Mouse (Mus musculus): Measurements from ENCODE around the gene Gramd1b. TPM values are rescaled to one million over a fixed set of nuclear protein-coding genes. Genes with fewer than 3 reads are reported as not detected.

The Gramd1b gene
- polyA plus RNA-seq, 1 experiment = 188 TPM

- Histone ChIP-seq H3K27ac (ENCODE audit: insufficient read depth, low read length) (no peak overlapping the region; the same call in 1 of the 2 replicates), H3K27me3 (ENCODE audit: control insufficient read depth, insufficient read depth, low read length) (no peaks in the 10 kb centered on the region), H3K4me1 (ENCODE audit: control insufficient read depth, insufficient read depth, low read length) (peaks cover 13% of the 10 kb centered on the region), H3K4me3 (replicated peaks; ENCODE audit: insufficient read depth, low read depth, low read length) (no peak overlapping the region)
- 57% methylated on average over 6 of the region's 6 CpGs for WGBS
- TF ChIP-seq POLR2A (IDR thresholded peaks at IDR 0.05; ENCODE audit: borderline replicate concordance, insufficient read depth, low read length) (no peak), CTCF (IDR thresholded peaks at IDR 0.05; ENCODE audit: borderline replicate concordance, insufficient read depth, low read depth, low read length) (no peak)
- no peak for DNase-seq
Observed at GRCm38 (mm10) chr9:40444961-40445360, 86.2 kb downstream of the Gramd1b start.

- Histone ChIP-seq H3K4me3 (replicated peaks; ENCODE audit: insufficient read depth, low read depth, low read length) (no peak overlapping the region), H3K4me1 (ENCODE audit: control insufficient read depth, insufficient read depth, low read length) (peaks cover 9% of the 10 kb centered on the region), H3K27me3 (ENCODE audit: control insufficient read depth, insufficient read depth, low read length) (no peaks in the 10 kb centered on the region), H3K27ac (ENCODE audit: insufficient read depth, low read length) (no peak overlapping the region)
- WGBS = 36% methylated on average over 5 of the region's 5 CpGs
- TF ChIP-seq POLR2A (IDR thresholded peaks at IDR 0.05; ENCODE audit: borderline replicate concordance, insufficient read depth, low read length) = no peak
- no peak for TF ChIP-seq CTCF (IDR thresholded peaks at IDR 0.05; ENCODE audit: borderline replicate concordance, insufficient read depth, low read depth, low read length)
- DNase-seq = no peak
Observed at GRCm38 (mm10) chr9:40442784-40443183, 88.4 kb downstream of the Gramd1b start.

DNA sequence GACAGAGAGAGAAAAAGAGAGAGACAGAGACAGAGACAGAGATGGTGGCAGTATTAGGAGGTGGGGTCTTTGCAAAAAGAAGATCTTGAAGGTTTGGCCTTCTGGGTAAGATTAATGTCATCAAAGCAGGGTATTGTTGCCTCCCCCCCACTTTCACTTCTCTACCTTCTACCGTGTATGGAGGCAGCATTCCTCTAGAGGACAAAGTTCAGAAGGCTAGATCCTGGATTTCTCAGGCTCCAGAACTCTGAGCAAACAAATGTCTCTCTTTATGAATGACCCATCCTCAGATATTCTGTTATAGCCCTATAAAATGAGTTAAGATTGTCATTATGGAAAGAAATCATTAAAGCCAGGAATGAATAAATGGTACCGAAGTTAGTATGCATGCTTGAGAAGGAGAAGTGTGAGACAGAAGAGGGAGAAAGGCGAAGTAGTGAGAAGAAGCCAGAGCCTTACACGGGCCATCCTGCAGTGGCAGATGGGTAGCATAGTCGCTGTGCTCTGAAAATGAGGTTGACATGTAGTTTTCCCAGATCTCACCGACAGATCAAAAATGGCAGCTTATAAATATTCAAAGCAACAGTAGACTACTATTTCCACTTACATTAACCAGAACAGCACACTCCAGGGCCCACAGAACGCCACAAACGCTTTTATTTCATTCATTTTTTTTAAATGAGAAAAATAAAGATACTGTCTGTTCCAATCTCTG is 91.1 kb downstream of the Gramd1b start:
- TF ChIP-seq CTCF (IDR thresholded peaks at IDR 0.05; ENCODE audit: borderline replicate concordance, insufficient read depth, low read depth, low read length) (no peak), POLR2A (IDR thresholded peaks at IDR 0.05; ENCODE audit: borderline replicate concordance, insufficient read depth, low read length) (no peak)
- Histone ChIP-seq H3K4me1 (ENCODE audit: control insufficient read depth, insufficient read depth, low read length) (peaks cover 9% of the 10 kb centered on the region), H3K27ac (ENCODE audit: insufficient read depth, low read length) (no peak overlapping the region), H3K27me3 (ENCODE audit: control insufficient read depth, insufficient read depth, low read length) (no peaks in the 10 kb centered on the region; the same call in 1 of the 2 replicates), H3K4me3 (replicated peaks; ENCODE audit: insufficient read depth, low read depth, low read length) (no peak overlapping the region)
- no peak for DNase-seq
- 83% methylated on average over 8 of the region's 8 CpGs for WGBS

DNA sequence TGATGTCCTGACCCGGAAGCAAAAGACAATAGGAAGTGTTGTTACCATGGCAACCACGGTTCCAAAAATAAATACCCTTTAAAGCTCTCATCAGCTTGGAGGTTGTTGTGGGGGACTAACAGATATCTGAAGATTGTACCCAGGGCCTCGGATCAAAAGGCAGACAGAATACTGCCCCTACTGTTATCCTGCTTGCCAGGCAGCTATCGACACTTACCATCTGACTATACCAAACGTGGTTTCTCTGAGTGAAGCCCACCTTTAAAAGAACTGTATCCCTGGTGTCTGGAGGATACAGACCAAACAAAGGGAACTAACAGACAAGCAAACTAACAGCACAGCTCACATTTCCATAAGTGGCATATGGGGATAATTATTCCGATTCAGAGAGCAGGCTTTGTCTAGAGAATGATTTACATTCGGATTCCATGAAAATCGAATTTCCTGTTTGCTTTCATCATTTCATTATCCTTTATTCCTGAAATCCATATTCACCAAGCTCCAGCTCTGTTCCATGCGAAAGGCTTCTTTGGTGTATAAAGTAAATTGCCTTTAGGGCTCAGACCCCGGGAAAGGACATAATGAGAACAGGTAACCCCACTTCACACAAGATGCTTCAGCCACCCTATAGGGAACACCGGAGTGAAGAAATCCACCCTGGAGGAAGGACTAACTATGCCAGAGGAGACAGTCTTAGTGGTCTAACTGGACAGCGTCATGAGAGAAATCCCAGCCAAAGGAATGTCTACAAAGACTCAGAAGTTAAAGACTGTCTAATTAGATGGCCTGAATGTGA is 92.3 kb downstream of the Gramd1b start:
- Histone ChIP-seq H3K4me1 (ENCODE audit: control insufficient read depth, insufficient read depth, low read length) (peaks cover 5% of the 10 kb centered on the region), H3K4me3 (replicated peaks; ENCODE audit: insufficient read depth, low read depth, low read length) (no peak overlapping the region), H3K27ac (ENCODE audit: insufficient read depth, low read length) (no peak overlapping the region), H3K27me3 (ENCODE audit: control insufficient read depth, insufficient read depth, low read length) (no peaks in the 10 kb centered on the region; the same call in 1 of the 2 replicates)
- TF ChIP-seq CTCF (IDR thresholded peaks at IDR 0.05; ENCODE audit: borderline replicate concordance, insufficient read depth, low read depth, low read length) = no peak
- TF ChIP-seq POLR2A (IDR thresholded peaks at IDR 0.05; ENCODE audit: borderline replicate concordance, insufficient read depth, low read length) = no peak
- DNase-seq = no peak
- WGBS = 46% methylated on average over 12 of the region's 12 CpGs

DNA sequence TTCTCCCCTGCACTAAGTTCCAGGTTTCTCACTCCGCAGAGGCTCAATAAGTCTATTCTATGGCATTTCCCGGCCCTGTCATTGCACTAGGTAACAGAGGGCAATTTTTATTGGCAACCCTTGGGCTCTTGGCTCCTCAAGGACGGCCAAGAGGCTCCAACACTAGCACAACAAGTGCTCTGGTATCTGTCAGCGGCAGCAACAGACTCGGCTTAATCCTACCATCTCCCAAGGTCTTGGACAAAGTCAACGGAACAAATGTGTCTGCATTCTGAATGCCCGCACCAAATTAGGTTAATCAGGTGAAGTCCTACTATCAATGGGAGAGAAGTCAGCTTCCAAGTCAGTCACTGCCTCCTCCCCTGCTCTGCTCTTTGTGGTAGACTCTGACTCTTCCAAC is 93.3 kb downstream of the Gramd1b start:
- H3K4me3 ChIP-seq (replicated peaks; ENCODE audit: insufficient read depth, low read depth, low read length) = no peak overlapping the region
- WGBS = 61% methylated on average over 7 of the region's 7 CpGs
- H3K27ac ChIP-seq (ENCODE audit: insufficient read depth, low read length) = no peak overlapping the region
- TF ChIP-seq CTCF (IDR thresholded peaks at IDR 0.05; ENCODE audit: borderline replicate concordance, insufficient read depth, low read depth, low read length) (no peak), POLR2A (IDR thresholded peaks at IDR 0.05; ENCODE audit: borderline replicate concordance, insufficient read depth, low read length) (no peak)
- peaks cover 3% of the 10 kb centered on the region for H3K4me1 ChIP-seq (ENCODE audit: control insufficient read depth, insufficient read depth, low read length)
- H3K27me3 ChIP-seq (ENCODE audit: control insufficient read depth, insufficient read depth, low read length) = no peaks in the 10 kb centered on the region; the same call in 1 of the 2 replicates
- no peak for DNase-seq

DNA sequence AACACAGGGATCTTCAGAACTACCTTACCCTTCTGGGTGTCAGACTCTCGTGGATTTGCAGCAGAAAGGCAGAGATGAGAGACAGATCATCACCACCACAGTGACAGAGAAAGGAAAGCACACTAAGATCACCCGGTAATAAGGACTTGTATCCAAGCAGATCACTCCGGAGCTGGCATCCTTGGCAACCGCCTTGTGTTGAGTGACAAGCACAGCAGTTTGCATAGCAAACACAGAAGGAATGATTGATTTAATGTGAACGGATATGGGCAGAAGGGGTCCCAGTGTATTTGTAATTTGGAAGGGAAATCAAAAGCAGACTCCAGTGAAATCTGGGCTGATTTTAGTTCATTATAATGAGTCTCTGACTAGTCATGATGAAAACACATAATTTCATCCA is 97.9 kb downstream of the Gramd1b start:
- WGBS = 50% methylated on average over 5 of the region's 5 CpGs
- DNase-seq = no peak
- Histone ChIP-seq H3K4me1 (ENCODE audit: control insufficient read depth, insufficient read depth, low read length) (peaks cover 3% of the 10 kb centered on the region; the same call in 1 of the 2 replicates), H3K27me3 (ENCODE audit: control insufficient read depth, insufficient read depth, low read length) (no peaks in the 10 kb centered on the region; the same call in 1 of the 2 replicates), H3K27ac (ENCODE audit: insufficient read depth, low read length) (no peak overlapping the region), H3K4me3 (replicated peaks; ENCODE audit: insufficient read depth, low read depth, low read length) (no peak overlapping the region)
- TF ChIP-seq POLR2A (IDR thresholded peaks at IDR 0.05; ENCODE audit: borderline replicate concordance, insufficient read depth, low read length) (no peak), CTCF (IDR thresholded peaks at IDR 0.05; ENCODE audit: borderline replicate concordance, insufficient read depth, low read depth, low read length) (no peak)

DNA sequence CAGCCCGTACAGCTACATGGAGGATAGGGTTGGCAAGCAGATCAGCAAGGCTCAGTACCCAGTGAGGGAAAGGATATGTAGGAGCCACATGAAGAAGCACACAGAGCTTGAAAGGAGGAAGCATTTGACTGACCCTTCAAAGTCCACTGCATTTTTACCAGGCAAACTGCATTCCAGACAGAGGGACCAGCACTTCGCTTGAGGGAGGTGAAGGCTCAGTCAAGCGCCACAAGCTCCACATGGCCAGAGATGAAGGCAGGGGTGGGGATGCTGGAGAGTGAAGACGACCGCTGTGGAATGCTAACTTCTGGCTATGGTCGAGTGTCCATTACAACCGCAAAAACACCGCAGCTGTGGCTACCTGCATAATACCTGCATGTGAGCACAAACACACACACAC is 100.2 kb downstream of the Gramd1b start:
- peaks cover 10% of the 10 kb centered on the region for H3K4me1 ChIP-seq (ENCODE audit: control insufficient read depth, insufficient read depth, low read length)
- 86% methylated on average over 8 of the region's 8 CpGs for WGBS

More for the DNA sequence above, 100.2 kb downstream of the Gramd1b start:
- no peak overlapping the region for H3K27ac ChIP-seq (ENCODE audit: insufficient read depth, low read length)
- no peaks in the 10 kb centered on the region for H3K27me3 ChIP-seq (ENCODE audit: control insufficient read depth, insufficient read depth, low read length)
- H3K4me3 ChIP-seq (replicated peaks; ENCODE audit: insufficient read depth, low read depth, low read length) = no peak overlapping the region
- DNase-seq = no peak
- no peak for TF ChIP-seq POLR2A (IDR thresholded peaks at IDR 0.05; ENCODE audit: borderline replicate concordance, insufficient read depth, low read length)
- no peak for TF ChIP-seq CTCF (IDR thresholded peaks at IDR 0.05; ENCODE audit: borderline replicate concordance, insufficient read depth, low read depth, low read length)
